Mouse (Mus musculus) lung, postnatal 0 days (tissue): ENCODE data around the gene Plcxd3.

Source experiments
- CTCF ChIP-seq: IDR thresholded peaks from 2 replicates; pipeline ENCODE4 v1.5.1; 2016; ENCODE audit warnings: antibody characterized with exemption, mild to moderate bottlenecking
- EP300 ChIP-seq: IDR thresholded peaks from 2 replicates; pipeline ENCODE4 v1.6.1; 2016; ENCODE audit warnings: antibody characterized with exemption, mild to moderate bottlenecking, control low read depth

GRCm38 (mm10) chr15:4411333-4411732 is 36.0 kb downstream of the Plcxd3 start:
- TF ChIP-seq EP300 (no peak), CTCF (no peak)
